Mouse (Mus musculus): ENCODE results near the gene Sap30. TPM values are rescaled to one million over a fixed set of nuclear protein-coding genes. Genes with fewer than 3 reads are reported as not detected.
"Not testable (repeated sequence)": the region's sequence is repeated elsewhere in the genome, so short reads cannot be mapped to it uniquely, and the experiment has no call there.

The Sap30 gene
- polyA plus RNA-seq, 1 experiment from 2014 or later, result 42.9 TPM

- Histone ChIP-seq H3K9me3 (ENCODE audit: control insufficient read depth, low read length) (no peaks in the 10 kb centered on the region), H3K27me3 (replicated peaks; ENCODE audit: control insufficient read depth, insufficient read depth, low read length) (no peaks in the 10 kb centered on the region), H3K4me2 (no peak overlapping the region), H3K36me3 (ENCODE audit: control insufficient read depth, insufficient read depth, low read length) (no peaks in the 10 kb centered on the region), H3K9ac (ENCODE audit: low read depth, low read length) (no peak overlapping the region), H3K4me3 (ENCODE audit: low read depth, low read length) (no peak overlapping the region), H3K4me1 (replicated peaks; ENCODE audit: control insufficient read depth, insufficient read depth, low read length) (no peaks in the 10 kb centered on the region), H3K27ac (ENCODE audit: low read depth, low read length) (no peak overlapping the region)
- DNase-seq (ENCODE audit: low spot score) (no peak), ATAC-seq (replicated peaks; ENCODE audit: low FRiP score) (no peak)
- WGBS, result 72% methylated on average over 3 of the region's 3 CpGs
Measured at GRCm38 (mm10) chr8:57457942-57458341, 29.7 kb downstream of the Sap30 start.

- Histone ChIP-seq H3K4me3 (ENCODE audit: low read depth, low read length) (no peak overlapping the region), H3K27me3 (replicated peaks; ENCODE audit: control insufficient read depth, insufficient read depth, low read length) (no peaks in the 10 kb centered on the region), H3K36me3 (ENCODE audit: control insufficient read depth, insufficient read depth, low read length) (no peaks in the 10 kb centered on the region), H3K9me3 (ENCODE audit: control insufficient read depth, low read length) (no peaks in the 10 kb centered on the region), H3K9ac (ENCODE audit: low read depth, low read length) (no peak overlapping the region), H3K27ac (ENCODE audit: low read depth, low read length) (no peak overlapping the region), H3K4me1 (replicated peaks; ENCODE audit: control insufficient read depth, insufficient read depth, low read length) (no peaks in the 10 kb centered on the region), H3K4me2 (no peak overlapping the region)
- DNase-seq (ENCODE audit: low spot score) (no peak), ATAC-seq (replicated peaks; ENCODE audit: low FRiP score) (no peak)
- 85% methylated on average over 6 of the region's 6 CpGs for WGBS
Measured at GRCm38 (mm10) chr8:57457152-57457551, 30.5 kb downstream of the Sap30 start.

- Histone ChIP-seq H3K9ac (ENCODE audit: low read depth, low read length) (no peak within 1 kb of the TSS), H3K9me3 (ENCODE audit: control insufficient read depth, low read length) (no peaks in the 10 kb centered on the region), H3K27me3 (replicated peaks; ENCODE audit: control insufficient read depth, insufficient read depth, low read length) (no peaks in the 10 kb centered on the region), H3K4me2 (no peak within 1 kb of the TSS), H3K4me1 (replicated peaks; ENCODE audit: control insufficient read depth, insufficient read depth, low read length) (no peaks in the 10 kb centered on the region), H3K36me3 (ENCODE audit: control insufficient read depth, insufficient read depth, low read length) (no peaks in the 10 kb centered on the region), H3K4me3 (ENCODE audit: low read depth, low read length) (no peak within 1 kb of the TSS), H3K27ac (ENCODE audit: low read depth, low read length) (no peak within 1 kb of the TSS)
- DNase-seq (ENCODE audit: low spot score), result no peak
- no peak for ATAC-seq (replicated peaks; ENCODE audit: low FRiP score)
- 85% methylated on average over 3 of the region's 3 CpGs for WGBS
Measured at GRCm38 (mm10) chr8:57455765-57456164, 31.9 kb downstream of the Sap30 start, which contains the start of gene Scrg1. TSS of gene Scrg1 (plus strand) at chr8:57455923.

GRCm38 (mm10) chr8:57453361-57453760 lies 34.3 kb downstream of the Sap30 start:
- no peaks in the 10 kb centered on the region for H3K9me3 ChIP-seq (ENCODE audit: control insufficient read depth, low read length)
- no peaks in the 10 kb centered on the region for H3K4me1 ChIP-seq (replicated peaks; ENCODE audit: control insufficient read depth, insufficient read depth, low read length)
- ATAC-seq (replicated peaks; ENCODE audit: low FRiP score), result no peak
- no peak overlapping the region for H3K4me3 ChIP-seq (ENCODE audit: low read depth, low read length)
- no peaks in the 10 kb centered on the region for H3K36me3 ChIP-seq (ENCODE audit: control insufficient read depth, insufficient read depth, low read length)
- no peaks in the 10 kb centered on the region for H3K27me3 ChIP-seq (replicated peaks; ENCODE audit: control insufficient read depth, insufficient read depth, low read length)
- H3K27ac ChIP-seq (ENCODE audit: low read depth, low read length), result no peak overlapping the region
- no peak overlapping the region for H3K9ac ChIP-seq (ENCODE audit: low read depth, low read length)
- 80% methylated on average over 2 of the region's 2 CpGs for WGBS
- DNase-seq (ENCODE audit: low spot score), result no peak
- H3K4me2 ChIP-seq, result no peak overlapping the region

GRCm38 (mm10) chr8:57451896-57452295 lies 35.8 kb downstream of the Sap30 start:
- no peak for ATAC-seq (replicated peaks; ENCODE audit: low FRiP score)
- Histone ChIP-seq H3K27ac (ENCODE audit: low read depth, low read length) (no peak overlapping the region), H3K4me2 (no peak overlapping the region), H3K27me3 (replicated peaks; ENCODE audit: control insufficient read depth, insufficient read depth, low read length) (no peaks in the 10 kb centered on the region), H3K36me3 (ENCODE audit: control insufficient read depth, insufficient read depth, low read length) (no peaks in the 10 kb centered on the region), H3K9ac (ENCODE audit: low read depth, low read length) (no peak overlapping the region), H3K4me1 (replicated peaks; ENCODE audit: control insufficient read depth, insufficient read depth, low read length) (no peaks in the 10 kb centered on the region), H3K4me3 (ENCODE audit: low read depth, low read length) (no peak overlapping the region), H3K9me3 (ENCODE audit: control insufficient read depth, low read length) (no peaks in the 10 kb centered on the region)
- 87% methylated on average over 4 of the region's 4 CpGs for WGBS
- DNase-seq (ENCODE audit: low spot score), result no peak

GRCm38 (mm10) chr8:57450726-57451125 lies 36.9 kb downstream of the Sap30 start:
- ATAC-seq (replicated peaks; ENCODE audit: low FRiP score), result no peak
- no peaks in the 10 kb centered on the region for H3K36me3 ChIP-seq (ENCODE audit: control insufficient read depth, insufficient read depth, low read length)

GRCm38 (mm10) chr8:57445901-57446300 lies 41.8 kb downstream of the Sap30 start:
- DNase-seq (ENCODE audit: low spot score); H3K27ac ChIP-seq (ENCODE audit: low read depth, low read length); H3K4me3 ChIP-seq (ENCODE audit: low read depth, low read length); H3K9ac ChIP-seq (ENCODE audit: low read depth, low read length); H3K36me3 ChIP-seq (ENCODE audit: control insufficient read depth, insufficient read depth, low read length); H3K9me3 ChIP-seq (ENCODE audit: control insufficient read depth, low read length); ATAC-seq (replicated peaks; ENCODE audit: low FRiP score); H3K4me1 ChIP-seq (replicated peaks; ENCODE audit: control insufficient read depth, insufficient read depth, low read length); H3K27me3 ChIP-seq (replicated peaks; ENCODE audit: control insufficient read depth, insufficient read depth, low read length); H3K4me2 ChIP-seq: not testable (repeated sequence)
- 84% methylated on average over 4 of the region's 5 CpGs for WGBS

More at GRCm38 (mm10) chr8:57450726-57451125, 36.9 kb downstream of the Sap30 start:
- WGBS, result 71% methylated on average over 7 of the region's 7 CpGs
- no peak for DNase-seq (ENCODE audit: low spot score)
- no peaks in the 10 kb centered on the region for H3K4me1 ChIP-seq (replicated peaks; ENCODE audit: control insufficient read depth, insufficient read depth, low read length)
- H3K9me3 ChIP-seq (ENCODE audit: control insufficient read depth, low read length), result no peaks in the 10 kb centered on the region
- H3K27ac ChIP-seq (ENCODE audit: low read depth, low read length), result no peak overlapping the region
- H3K27me3 ChIP-seq (replicated peaks; ENCODE audit: control insufficient read depth, insufficient read depth, low read length), result no peaks in the 10 kb centered on the region
- no peak overlapping the region for H3K4me2 ChIP-seq
- H3K9ac ChIP-seq (ENCODE audit: low read depth, low read length), result no peak overlapping the region
- H3K4me3 ChIP-seq (ENCODE audit: low read depth, low read length), result no peak overlapping the region

- Histone ChIP-seq H3K9ac (ENCODE audit: low read depth, low read length) (no peak overlapping the region), H3K27me3 (replicated peaks; ENCODE audit: control insufficient read depth, insufficient read depth, low read length) (no peaks in the 10 kb centered on the region), H3K36me3 (ENCODE audit: control insufficient read depth, insufficient read depth, low read length) (no peaks in the 10 kb centered on the region), H3K4me2 (no peak overlapping the region), H3K4me1 (replicated peaks; ENCODE audit: control insufficient read depth, insufficient read depth, low read length) (no peaks in the 10 kb centered on the region), H3K9me3 (ENCODE audit: control insufficient read depth, low read length) (no peaks in the 10 kb centered on the region), H3K27ac (ENCODE audit: low read depth, low read length) (no peak overlapping the region), H3K4me3 (ENCODE audit: low read depth, low read length) (no peak overlapping the region)
- WGBS, result 57% methylated on average over 4 of the region's 4 CpGs
- DNase-seq (ENCODE audit: low spot score) (no peak), ATAC-seq (replicated peaks; ENCODE audit: low FRiP score) (no peak)
Measured at GRCm38 (mm10) chr8:57443289-57443688, 44.4 kb downstream of the Sap30 start.

GRCm38 (mm10) chr8:57441556-57441955 lies 46.1 kb downstream of the Sap30 start:
- no peak overlapping the region for H3K27ac ChIP-seq (ENCODE audit: low read depth, low read length)
- WGBS, result 73% methylated on average over 5 of the region's 5 CpGs
- no peak for DNase-seq (ENCODE audit: low spot score)
- H3K4me1 ChIP-seq (replicated peaks; ENCODE audit: control insufficient read depth, insufficient read depth, low read length), result no peaks in the 10 kb centered on the region
- no peak overlapping the region for H3K4me2 ChIP-seq
- no peak overlapping the region for H3K9ac ChIP-seq (ENCODE audit: low read depth, low read length)
- no peaks in the 10 kb centered on the region for H3K27me3 ChIP-seq (replicated peaks; ENCODE audit: control insufficient read depth, insufficient read depth, low read length)
- ATAC-seq (replicated peaks; ENCODE audit: low FRiP score), result no peak
- no peak overlapping the region for H3K4me3 ChIP-seq (ENCODE audit: low read depth, low read length)
- no peaks in the 10 kb centered on the region for H3K9me3 ChIP-seq (ENCODE audit: control insufficient read depth, low read length)
- H3K36me3 ChIP-seq (ENCODE audit: control insufficient read depth, insufficient read depth, low read length), result no peaks in the 10 kb centered on the region
